Mouse (Mus musculus) embryonic stem cell, embryonic (primary cell): ENCODE data around the gene Drc3.

ENCODE experiments used
- CTCF ChIA-PET, 4 experiments: fragments of 300-600 bp in 2 of 4; fragments of 350-600 bp in 2 of 4; sonication (Branson Sonifier 250); formaldehyde crosslinking; loops; one replicate each; lab custom pipeline; 2022; ENCODE audit warnings: inconsistent platforms in 2 of 4; lab: Charles Lee
- POLR2A ChIA-PET, 4 experiments: fragments of 300-600 bp in 2 of 4; fragments of 350-600 bp in 2 of 4; sonication (Branson Sonifier 250); formaldehyde crosslinking; loops; one replicate each; lab custom pipeline; 2022; ENCODE audit warnings: antibody characterized with exemption in 4 of 4, inconsistent platforms in 1 of 4; lab: Charles Lee

The Drc3 gene

GRCm38 (mm10) chr11:60397172-60397571 is 44.0 kb downstream of the Drc3 start:
- POLR2A ChIA-PET: interaction anchor here in 3 of 4 experiments (0.5 to 1.7 kb wide), 4 partner anchors 20 to 308 kb away, joined by 3 to 8 read pairs (median 4); partner anchors contain the start of genes Drc3 (in 1 of the 3), Gid4 (in 1 of the 3) and Tom1l2 (in 1 of the 3)
- CTCF ChIA-PET: interaction anchor here in 1 of 4 experiments (0.6 to 1.1 kb wide), 2 partner anchors 90 to 104 kb away, joined by 4 to 5 read pairs; no protein-coding TSS in a partner anchor

DNA sequence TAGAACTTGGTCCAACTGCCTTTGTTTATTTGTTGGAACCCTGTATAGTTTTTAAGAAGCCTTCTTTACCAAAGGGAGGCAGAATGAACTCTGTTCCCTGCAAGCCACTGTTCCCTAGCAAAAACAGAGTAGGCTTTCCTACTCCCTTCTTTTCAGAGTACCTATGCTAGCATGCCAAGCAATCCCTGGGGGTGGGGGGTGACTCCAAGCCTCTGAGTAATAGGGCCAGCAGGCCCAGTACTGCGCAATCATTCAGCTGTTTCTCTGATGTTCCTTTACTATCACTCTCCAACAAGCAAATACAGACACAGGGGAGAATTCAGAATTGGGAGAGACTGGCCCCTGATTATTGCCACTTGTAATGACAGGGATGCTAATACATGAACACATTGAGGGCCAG is 53.5 kb downstream of the Drc3 start:
- ChIA-PET CTCF (interaction anchor here in 2 of 4 experiments (1.0 to 1.4 kb wide), 2 partner anchors 99 kb away, joined by 3 to 5 read pairs; no protein-coding TSS in a partner anchor), POLR2A (interaction anchor here in 2 of 4 experiments (1.0 to 1.1 kb wide), 2 partner anchors 12 to 54 kb away, joined by 3 to 4 read pairs; partner anchors contain the start of genes Atpaf2 (in 1 of the 2), Drc3 (in 1 of the 2) and Tom1l2 (in 1 of the 2))

DNA sequence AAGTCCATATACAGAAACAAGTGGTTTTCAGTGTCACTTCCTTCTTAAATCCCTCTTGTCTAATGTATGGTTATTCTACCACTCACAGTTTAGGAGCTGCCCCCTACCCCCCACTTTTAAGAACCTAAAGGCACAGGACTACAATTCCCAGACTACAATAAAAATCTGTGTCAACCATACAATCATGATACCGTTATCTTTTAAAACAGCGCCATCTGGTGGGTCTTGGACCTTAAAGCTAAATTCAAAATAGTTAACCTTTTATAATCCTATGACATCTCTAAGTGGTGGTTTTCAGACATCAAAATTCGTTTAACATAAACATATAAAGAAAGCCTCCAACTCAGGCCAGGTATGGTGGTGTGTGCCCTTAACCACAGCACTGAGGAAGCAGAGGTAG is 59.0 kb downstream of the Drc3 start:
- POLR2A ChIA-PET: interaction anchor here in 3 of 4 experiments (0.8 to 1.8 kb wide), 8 partner anchors 11 to 192 kb away, joined by 3 to 6 read pairs (median 4); partner anchors contain the start of gene Drc3 (in 1 of the 3)
- CTCF ChIA-PET: interaction anchor here (0.5 to 2.3 kb wide), 29 partner anchors 11 to 430 kb away, joined by 3 to 15 read pairs (median 4); partner anchors contain the start of genes Drc3 (in 3 of the 4) and Tom1l2 (in 2 of the 4)

GRCm38 (mm10) chr11:60412921-60413320 is 59.8 kb downstream of the Drc3 start:
- ChIA-PET CTCF (interaction anchor here in 3 of 4 experiments (0.6 to 2.3 kb wide), 9 partner anchors 29 to 161 kb away, joined by 3 to 15 read pairs (median 5); partner anchors contain the start of genes Drc3 (in 1 of the 3) and Tom1l2 (in 1 of the 3)), POLR2A (interaction anchor here in 2 of 4 experiments (0.9 to 1.8 kb wide), 5 partner anchors 10 to 124 kb away, joined by 3 to 5 read pairs (median 4); partner anchors contain the start of gene Drc3 (in 1 of the 2))

GRCm38 (mm10) chr11:60416590-60416962 is 63.4 kb downstream of the Drc3 start:
- POLR2A ChIA-PET: interaction anchor here in 3 of 4 experiments (0.6 to 3.0 kb wide), 86 partner anchors 9 to 495 kb away, joined by 3 to 31 read pairs (median 5); partner anchors contain the start of genes Drc3 (in 3 of the 3), Drg2 (in 3 of the 3), Tom1l2 (in 3 of the 3) and Myo15 (in 2 of the 3)
- CTCF ChIA-PET: interaction anchor here in 3 of 4 experiments (0.6 to 2.6 kb wide), 12 partner anchors 9 to 217 kb away, joined by 3 to 8 read pairs (median 7); partner anchors contain the start of genes Drc3 (in 1 of the 3) and Tom1l2 (in 1 of the 3)

DNA sequence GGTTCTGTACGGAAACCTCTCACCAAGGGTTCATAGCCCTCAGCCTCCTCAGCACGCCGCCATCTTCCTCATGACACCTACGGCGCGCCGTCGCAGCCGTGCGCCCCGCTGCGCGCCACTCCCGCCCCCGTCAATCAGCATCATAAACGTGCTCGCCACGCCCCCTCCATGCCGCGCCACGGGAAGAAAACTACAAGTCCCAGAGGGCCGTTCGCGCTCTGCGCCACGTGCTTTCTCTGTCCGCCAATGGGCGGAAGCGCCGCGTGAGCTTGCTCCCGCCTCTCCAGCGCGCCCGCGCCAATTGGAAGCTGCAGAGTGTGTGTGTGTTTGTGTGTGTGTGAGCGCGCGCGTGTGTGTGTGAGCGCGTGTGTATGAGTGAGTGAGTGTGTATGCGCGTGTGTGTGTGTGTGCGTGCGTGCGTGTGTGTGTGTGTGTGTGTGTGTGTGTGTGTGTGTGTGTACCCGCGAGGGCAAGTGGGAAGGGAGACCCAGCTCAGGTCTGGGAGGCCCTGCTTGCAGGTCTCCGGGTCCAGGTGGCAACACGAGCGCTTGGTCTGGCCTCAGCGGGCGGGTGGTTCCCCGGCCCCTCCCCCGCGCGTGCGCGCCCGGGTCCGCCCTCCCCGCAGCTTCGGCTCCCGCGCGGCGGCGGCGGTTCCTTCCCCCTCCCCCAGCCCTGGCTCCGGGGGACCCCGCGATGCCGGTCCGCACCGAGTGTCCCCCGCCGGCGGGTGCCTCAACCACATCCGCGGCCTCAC is 64.0 kb downstream of the Drc3 start, which contains the start of gene Gid4:
Gid4 (plus strand) TSS at position 183 of the 754 bp plus-strand sequence.
- CTCF ChIA-PET: interaction anchor here in 3 of 4 experiments (0.6 to 2.6 kb wide), 19 partner anchors 8 to 1198 kb away, joined by 3 to 8 read pairs (median 4); partner anchors contain the start of genes Drc3 (in 1 of the 3), Drg2 (in 1 of the 3) and Tom1l2 (in 1 of the 3)

DNA sequence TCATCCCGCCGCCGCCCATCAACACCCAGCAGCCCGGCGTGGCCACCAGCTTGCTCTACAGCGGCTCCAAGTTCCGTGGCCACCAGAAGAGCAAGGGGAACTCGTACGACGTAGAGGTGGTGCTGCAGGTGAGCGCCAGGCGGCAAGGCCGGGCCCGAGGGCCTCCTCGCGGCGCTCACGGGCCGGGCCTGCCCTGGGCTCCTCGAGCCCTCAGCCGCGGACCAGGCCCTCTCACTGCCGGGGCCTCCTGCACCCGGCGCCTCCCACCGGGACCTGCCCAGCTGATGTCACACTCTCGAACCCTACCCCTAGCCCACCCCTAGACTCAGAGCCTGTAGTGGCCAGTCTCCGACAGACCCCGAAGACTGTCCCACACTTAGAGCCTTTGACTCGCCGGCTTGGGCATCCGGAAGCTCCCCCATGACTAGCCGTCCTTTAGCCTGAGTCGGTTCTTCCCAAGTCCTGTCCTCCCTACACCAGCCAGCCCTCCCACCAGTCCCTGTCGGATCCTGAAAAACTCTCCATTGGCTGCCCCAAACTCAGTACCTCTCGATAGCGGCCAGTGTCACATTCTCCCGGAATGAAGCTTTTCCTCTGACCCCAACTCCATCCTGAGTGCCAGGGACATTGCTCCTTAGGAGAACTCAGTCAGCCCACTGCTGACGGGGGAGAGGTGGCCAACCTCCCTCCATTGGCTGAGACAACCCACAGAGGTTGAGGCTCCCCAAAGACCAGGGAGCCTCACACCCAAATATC is 64.8 kb downstream of the Drc3 start, which contains the start of gene Atpaf2:
Atpaf2 (minus strand) TSS at position 741 of the 756 bp plus-strand sequence.
- POLR2A ChIA-PET: interaction anchor here in 3 of 4 experiments (0.6 to 3.0 kb wide), 97 partner anchors 7 to 579 kb away, joined by 3 to 31 read pairs (median 5); partner anchors contain the start of genes Drc3 (in 3 of the 3), Drg2 (in 3 of the 3), Tom1l2 (in 3 of the 3) and Myo15 (in 2 of the 3)
- CTCF ChIA-PET: interaction anchor here (0.6 to 2.6 kb wide), 18 partner anchors 7 to 1199 kb away, joined by 3 to 8 read pairs (median 3); partner anchors contain the start of genes Drc3 (in 1 of the 4), Drg2 (in 1 of the 4) and Tom1l2 (in 1 of the 4)

More for the DNA sequence above, 64.0 kb downstream of the Drc3 start, which contains the start of gene Gid4:
- POLR2A ChIA-PET: interaction anchor here in 3 of 4 experiments (0.6 to 3.0 kb wide), 106 partner anchors 8 to 578 kb away, joined by 3 to 31 read pairs (median 4); partner anchors contain the start of genes Drc3 (in 3 of the 3), Drg2 (in 3 of the 3), Tom1l2 (in 3 of the 3) and Myo15 (in 2 of the 3)

DNA sequence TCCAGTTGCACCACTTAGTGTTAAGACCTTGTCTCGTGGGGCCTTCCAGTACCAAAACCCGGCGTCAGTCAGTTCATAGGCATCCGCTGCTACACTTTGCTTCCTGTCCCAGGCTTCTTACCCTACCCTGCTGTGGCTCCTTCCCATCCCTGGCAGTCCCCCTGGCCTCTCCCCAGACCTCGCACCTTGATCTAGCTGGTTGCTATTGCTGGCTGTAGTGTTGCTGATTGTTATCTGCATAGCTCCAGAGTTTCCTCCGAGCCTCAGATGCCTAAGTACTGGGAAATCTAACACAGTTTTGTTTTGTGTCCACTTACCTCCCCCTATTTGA is 65.3 kb downstream of the Drc3 start:
- ChIA-PET POLR2A (interaction anchor here in 2 of 4 experiments (0.6 to 3.0 kb wide), 30 partner anchors 8 to 580 kb away, joined by 3 to 31 read pairs (median 6); partner anchors contain the start of genes Drg2 (in 2 of the 2), Alkbh5 (in 1 of the 2), Drc3 (in 1 of the 2) and Myo15 (in 1 of the 2)), CTCF (interaction anchor here in 3 of 4 experiments (0.7 to 2.6 kb wide), 6 partner anchors 11 to 218 kb away, joined by 3 to 8 read pairs (median 4); partner anchors contain the start of genes Drc3 (in 1 of the 3), Drg2 (in 1 of the 3) and Tom1l2 (in 1 of the 3))

DNA sequence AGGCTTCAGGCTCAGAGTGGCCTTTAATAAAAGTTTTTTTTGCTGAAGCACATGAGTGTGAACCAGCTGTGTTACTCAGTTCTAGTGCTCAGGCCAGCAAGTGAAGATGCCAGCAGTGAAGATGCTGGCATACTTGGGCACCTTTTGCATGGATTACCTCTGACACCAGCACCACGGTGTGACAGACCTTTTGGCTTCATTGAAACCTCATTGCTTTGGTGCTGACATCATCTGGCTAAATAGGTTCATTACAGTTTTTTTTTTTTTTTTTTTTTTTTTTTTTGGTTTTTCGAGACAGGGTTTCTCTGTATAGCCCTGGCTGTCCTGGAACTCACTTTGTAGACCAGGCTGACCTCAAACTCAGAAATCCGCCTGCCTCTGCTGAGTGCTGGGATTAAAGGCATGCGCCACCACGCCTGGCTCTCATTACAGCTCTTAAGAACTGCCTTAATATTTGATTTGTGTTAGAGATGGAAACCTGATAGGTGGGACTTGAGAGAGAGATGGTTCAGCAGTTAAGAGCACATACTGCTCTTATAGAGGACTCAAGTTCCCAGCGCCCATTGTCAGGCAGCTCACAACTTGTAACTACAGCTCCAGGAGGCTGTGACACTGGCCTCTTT is 69.0 kb downstream of the Drc3 start:
- CTCF ChIA-PET: interaction anchor here in 1 of 4 experiments (1.3 kb wide), 1 partner anchor 115 kb away, joined by 5 read pairs; no protein-coding TSS in a partner anchor
- POLR2A ChIA-PET: interaction anchor here in 2 of 4 experiments (0.5 to 2.3 kb wide), 15 partner anchors 9 to 917 kb away, joined by 3 to 11 read pairs (median 4); partner anchors contain the start of genes Aldh3a2 (in 1 of the 2), Alkbh5 (in 1 of the 2), Drc3 (in 1 of the 2) and Drg2 (in 1 of the 2)

DNA sequence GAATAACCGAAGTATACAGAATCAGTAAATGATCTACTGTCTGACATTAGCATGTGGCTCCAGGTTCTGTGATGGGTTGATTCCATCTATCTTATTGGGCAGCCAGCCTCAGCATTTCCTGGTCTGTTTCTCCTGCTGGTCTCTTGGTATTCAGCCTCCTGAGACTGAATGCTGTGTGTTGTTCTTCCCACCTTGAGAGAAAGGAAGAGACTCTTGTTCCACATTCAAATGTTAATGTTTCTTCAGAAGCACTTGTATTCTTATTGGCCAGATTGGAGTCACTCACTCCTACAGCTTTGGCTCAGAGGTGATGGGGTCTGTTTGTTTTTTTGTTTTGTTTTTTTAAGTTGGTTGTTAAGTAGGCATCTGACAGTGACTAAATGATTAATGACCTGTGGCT is 69.9 kb downstream of the Drc3 start:
- CTCF ChIA-PET: interaction anchor here in 2 of 4 experiments (0.9 to 1.3 kb wide), 4 partner anchors 43 to 223 kb away, joined by 3 to 5 read pairs (median 4); no protein-coding TSS in a partner anchor

DNA sequence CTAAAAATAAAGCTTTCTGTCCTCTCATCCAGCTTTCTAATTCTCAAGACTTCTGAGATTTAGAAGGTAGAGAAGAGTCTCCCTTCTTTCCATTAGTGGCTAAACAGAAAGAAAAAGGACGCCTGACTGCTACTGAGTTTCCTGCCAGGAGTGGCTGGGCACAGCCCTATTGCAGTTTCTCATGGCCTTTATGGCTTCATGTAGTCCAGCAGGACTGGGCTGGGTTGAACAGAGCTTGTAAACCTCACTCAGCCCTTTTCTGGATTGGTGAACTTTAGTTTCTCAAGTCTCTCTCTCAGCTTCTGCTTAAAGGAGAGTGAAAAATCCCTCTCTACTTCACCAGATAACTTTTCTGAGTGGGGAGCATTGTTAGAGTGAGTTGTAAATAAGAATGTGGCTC is 73.3 kb downstream of the Drc3 start:
- CTCF ChIA-PET: no interaction called here
- POLR2A ChIA-PET: interaction anchor here in 3 of 4 experiments (0.7 to 4.6 kb wide), 6 partner anchors 9 to 1018 kb away, joined by 3 to 23 read pairs (median 6); partner anchors contain the start of genes Atpaf2 (in 2 of the 3) and Gid4 (in 1 of the 3)

More for the DNA sequence above, 69.9 kb downstream of the Drc3 start:
- POLR2A ChIA-PET: interaction anchor here in 3 of 4 experiments (0.6 to 2.3 kb wide), 20 partner anchors 10 to 844 kb away, joined by 3 to 11 read pairs (median 4); partner anchors contain the start of genes Drg2 (in 2 of the 3), Aldh3a2 (in 1 of the 3), Alkbh5 (in 1 of the 3) and Drc3 (in 1 of the 3)

- CTCF ChIA-PET: interaction anchor here in 2 of 4 experiments (0.6 to 0.9 kb wide), 2 partner anchors 47 to 63 kb away, joined by 3 read pairs; no protein-coding TSS in a partner anchor
- POLR2A ChIA-PET: interaction anchor here in 2 of 4 experiments (0.9 to 4.6 kb wide), 7 partner anchors 9 to 74 kb away, joined by 3 to 23 read pairs (median 5); partner anchors contain the start of genes Atpaf2 (in 1 of the 2), Drc3 (in 1 of the 2) and Gid4 (in 1 of the 2)
Measured at GRCm38 (mm10) chr11:60427628-60428027, 74.5 kb downstream of the Drc3 start.

DNA sequence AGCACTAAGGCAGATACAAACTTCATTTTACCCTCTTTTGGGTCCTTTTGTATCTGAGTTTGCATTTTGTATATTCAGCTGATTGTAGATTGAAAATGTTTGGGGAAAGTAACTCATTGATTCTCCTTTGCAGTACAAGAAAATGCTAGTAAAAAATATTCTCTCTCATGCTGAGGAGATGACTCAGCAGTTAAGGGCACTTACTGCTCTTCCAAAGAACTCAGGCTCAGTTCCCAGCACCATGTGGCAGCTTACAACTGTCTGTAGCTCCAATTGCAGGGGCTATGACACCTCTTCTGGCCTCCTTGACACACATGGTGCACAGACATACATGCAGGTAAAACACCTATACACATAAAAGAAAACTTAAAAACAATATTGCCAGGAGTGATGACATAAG is 80.4 kb downstream of the Drc3 start:
- ChIA-PET POLR2A (interaction anchor here in 3 of 4 experiments (0.7 to 5.3 kb wide), 12 partner anchors 10 to 218 kb away, joined by 3 to 29 read pairs (median 4); partner anchors contain the start of genes Gid4 (in 3 of the 3), Alkbh5 (in 1 of the 3), Atpaf2 (in 1 of the 3) and Drg2 (in 1 of the 3)), CTCF (no interaction called here)

DNA sequence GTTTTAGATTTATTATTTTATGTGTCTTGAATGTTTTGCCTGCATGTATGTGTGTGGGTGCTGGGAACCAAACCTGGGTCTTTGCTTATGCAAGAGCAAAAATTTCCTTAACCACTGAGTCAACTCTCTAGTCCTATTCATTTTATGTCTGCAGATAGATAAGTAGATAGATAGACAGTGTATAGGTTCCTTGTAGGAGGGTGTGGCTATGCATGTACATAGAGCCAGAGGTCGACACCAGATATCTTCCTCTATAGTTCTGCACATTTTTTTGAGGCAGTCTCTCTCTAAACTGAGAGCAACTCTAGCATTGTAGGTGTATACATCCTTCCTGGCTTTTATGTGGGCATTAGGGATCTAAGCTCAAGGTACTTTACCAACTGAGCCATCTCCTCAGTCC is 82.0 kb downstream of the Drc3 start:
- CTCF ChIA-PET: interaction anchor here in 1 of 4 experiments (0.6 kb wide), 1 partner anchor 72 kb away, joined by 3 read pairs; no protein-coding TSS in a partner anchor
- POLR2A ChIA-PET: interaction anchor here in 2 of 4 experiments (2.0 to 5.3 kb wide), 4 partner anchors 9 to 18 kb away, joined by 6 to 29 read pairs (median 14); partner anchors contain the start of genes Atpaf2 (in 2 of the 2) and Gid4 (in 2 of the 2)

- ChIA-PET POLR2A (interaction anchor here in 2 of 4 experiments (0.5 to 4.2 kb wide), 12 partner anchors 8 to 237 kb away, joined by 3 to 18 read pairs (median 8); partner anchors contain the start of genes Atpaf2 (in 2 of the 2), Gid4 (in 2 of the 2) and Drg2 (in 1 of the 2)), CTCF (interaction anchor here in 2 of 4 experiments (0.6 to 1.3 kb wide), 2 partner anchors 30 to 57 kb away, joined by 3 to 6 read pairs; no protein-coding TSS in a partner anchor)
Measured at GRCm38 (mm10) chr11:60436618-60437017, 83.5 kb downstream of the Drc3 start.
